Mouse (Mus musculus) heart, adult 2 months (tissue): ENCODE data around the gene Icmt.

Source experiments
- CTCF ChIP-seq: fragments of 200-600 bp; IDR thresholded peaks from 2 replicates; pipeline ENCODE4 v1.8.1; 2022; ENCODE audit warnings: antibody characterized with exemption, mild to moderate bottlenecking, moderate library complexity
- POLR2A ChIP-seq: fragments of 200-500 bp; IDR thresholded peaks from 2 replicates; pipeline ENCODE4 v1.6.1; 2011; ENCODE audit warnings: mild to moderate bottlenecking, low read depth, low read length, control low read depth; ENCODE audit not compliant: insufficient read depth

DNA sequence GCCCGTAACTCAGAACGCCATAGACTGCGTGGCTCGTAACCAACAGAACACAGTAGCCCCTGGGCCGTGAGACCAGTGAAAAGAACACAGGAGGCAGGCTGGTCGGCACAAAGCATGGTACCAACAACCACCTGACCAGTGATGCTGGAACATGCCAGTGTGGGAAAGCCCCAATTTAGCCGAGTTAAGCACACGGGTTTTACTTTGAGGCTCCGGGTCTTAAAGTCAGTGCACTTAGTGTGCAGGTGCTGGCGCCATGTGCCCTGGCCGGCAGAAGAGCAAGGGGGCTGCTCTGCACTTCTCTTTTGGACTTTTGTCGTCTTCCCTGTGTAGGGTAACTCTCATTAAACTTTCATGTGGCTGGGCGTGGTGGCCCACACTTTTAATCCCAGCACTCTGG is 27.1 kb upstream of the Icmt start:
- no peak for TF ChIP-seq POLR2A
- no peak for TF ChIP-seq CTCF
